In genomic region chr5:3341931-3342770, GRCm38 (mm10) we compare ENCODE assay signal across 8 mouse cellular contexts. TPM values are rescaled to one million over a fixed set of nuclear protein-coding genes. Genes with fewer than 3 reads are reported as not detected.
DNase-seq lines count a peak whose midpoint lies in the region; ATAC-seq lines count a peak whose summit lies in the region.

No protein-coding gene starts in this region.

- ATAC-seq in forebrain, embryonic 15.5 days (replicated peaks) = peak; percentile 29
- ATAC-seq in hindbrain, embryonic 11.5 days (ENCODE audit: low FRiP score) = peak; percentile 44

- peak overlapping the region; percentile 83 for H3K27ac ChIP-seq in forebrain, embryonic 15.5 days (replicated peaks)
- H3K27ac ChIP-seq in hindbrain, embryonic 11.5 days (ENCODE audit: low read depth, low read length) = peak overlapping the region; percentile 24; the same call in 1 of the 2 replicates

- peak; percentile 17 to 45 for DNase-seq in CD8-positive naive resting alpha-beta T cell, adult 2 months (ENCODE audit: low read depth in 2 of 2, low spot score in 2 of 2)
- peak; percentile 44 for DNase-seq in adrenal gland, postnatal 25 days
- DNase-seq in hindbrain, embryonic 11.5 days (ENCODE audit: low spot score) = peak; percentile 71
- DNase-seq in layer of hippocampus, postnatal 36 days = peak; percentile 35 to 37
- DNase-seq in right cerebral cortex, postnatal 25 days = peak; percentile 39
- peak; percentile 40 to 49 for DNase-seq in urinary bladder, postnatal 36 days (ENCODE audit: low spot score in 2 of 2)

- peak overlapping the region; percentile 100 for H3K4me2 ChIP-seq in forebrain, embryonic 15.5 days (replicated peaks)
- peak overlapping the region; percentile 94 for H3K4me2 ChIP-seq in hindbrain, embryonic 11.5 days (replicated peaks; ENCODE audit: low read depth, low read length)

- H3K9ac ChIP-seq in forebrain, embryonic 15.5 days (replicated peaks) = peak overlapping the region; percentile 52
- H3K9ac ChIP-seq in hindbrain, embryonic 11.5 days (ENCODE audit: low read depth, low read length) = peak overlapping the region; percentile 64; the same call in 1 of the 2 replicates

- under 1% methylated on average over 57 of the region's 60 CpGs for WGBS in forebrain, embryonic 15.5 days
- under 1% methylated on average over 59 of the region's 60 CpGs for WGBS in hindbrain, embryonic 11.5 days

- no peaks in the 10 kb centered on the region for H3K36me3 ChIP-seq in forebrain, embryonic 15.5 days
- H3K36me3 ChIP-seq in hindbrain, embryonic 11.5 days (ENCODE audit: control insufficient read depth, insufficient read depth, low read length) = no peaks in the 10 kb centered on the region
- peaks cover 3% of the 10 kb centered on the region for H3K36me3 ChIP-seq in megakaryocyte, embryonic 14.5 days (replicated peaks; ENCODE audit: low read length)

- peaks cover 7% of the 10 kb centered on the region; the same call in 1 of the 2 replicates for H3K27me3 ChIP-seq in forebrain, embryonic 15.5 days
- H3K27me3 ChIP-seq in hindbrain, embryonic 11.5 days (ENCODE audit: control insufficient read depth, insufficient read depth, low read length) = peaks cover 6% of the 10 kb centered on the region
- no peaks in the 10 kb centered on the region for H3K27me3 ChIP-seq in megakaryocyte, embryonic 14.5 days (replicated peaks)

- H3K9me3 ChIP-seq in forebrain, embryonic 15.5 days = no peaks in the 10 kb centered on the region
- H3K9me3 ChIP-seq in hindbrain, embryonic 11.5 days (ENCODE audit: control insufficient read depth, low read length) = no peaks in the 10 kb centered on the region
- peaks cover 4% of the 10 kb centered on the region; the same call in 1 of the 2 replicates for H3K9me3 ChIP-seq in megakaryocyte, embryonic 14.5 days

- H3K4me1 ChIP-seq in forebrain, embryonic 15.5 days = peaks cover 39% of the 10 kb centered on the region
- no peaks in the 10 kb centered on the region; the same call in 1 of the 2 replicates for H3K4me1 ChIP-seq in hindbrain, embryonic 11.5 days (replicated peaks; ENCODE audit: control insufficient read depth, insufficient read depth, low read length)
- peaks cover 9% of the 10 kb centered on the region for H3K4me1 ChIP-seq in megakaryocyte, embryonic 14.5 days

- H3K4me3 ChIP-seq in forebrain, embryonic 15.5 days = peak overlapping the region; percentile 55
- peak overlapping the region; percentile 57 for H3K4me3 ChIP-seq in hindbrain, embryonic 11.5 days (ENCODE audit: low read depth, low read length)
- H3K4me3 ChIP-seq in megakaryocyte, embryonic 14.5 days (replicated peaks) = peak overlapping the region; percentile 97

RNA-seq across cellular contexts. Expression of gene Cdk6, which starts 0.9 kb away (rescaled TPM):
- total RNA-seq in adrenal gland, postnatal 25 days (2021) = 19.1 and 27.0 TPM in 2 replicates
- polyA plus RNA-seq in forebrain, embryonic 15.5 days (2015; fragmentation: Nextera tagmentation; extraction: Ambion mirVana) = 30.8 and 39.4 TPM in 2 replicates
- polyA plus RNA-seq in hindbrain, embryonic 11.5 days (2014; fragmentation: Nextera tagmentation; extraction: Ambion mirVana) = 15.0 and 17.8 TPM in 2 replicates
- total RNA-seq in layer of hippocampus, postnatal 36 days (2021) = 1 to 10 TPM; 4.4 to 4.6 TPM
- 6.8 and 9.5 TPM in 2 replicates for polyA plus RNA-seq in megakaryocyte, embryonic 14.5 days (2012; ENCODE audit: insufficient read depth, low replicate concordance)

Comparison
In these comparisons a context has a peak if more than half of its experiments do, and no peak if none do; other contexts are left out.
1. Peak in every context shown above with its lines: DNase-seq, ATAC-seq, H3K4me3 ChIP-seq and H3K27ac ChIP-seq.